Mouse (Mus musculus): ENCODE measurements around the gene Tmem41b.

GRCm38 (mm10) chr7:109958843-109959715 is 27.6 kb downstream of the Tmem41b start:
- TF ChIP-seq CTCF (IDR thresholded peaks at IDR 0.05; ENCODE audit: borderline replicate concordance, extremely low read depth, insufficient read depth, insufficient read length) = no peak
- no peak for TF ChIP-seq POLR2A (IDR thresholded peaks at IDR 0.05; ENCODE audit: borderline replicate concordance, extremely low read depth, insufficient read depth, insufficient read length, poor library complexity, severe bottlenecking)
